Mouse (Mus musculus) 3T3-L1 (cell line): Measurements from ENCODE around the gene Alkbh3.

Experiments used
- DNase-seq: peaks from one replicate; pipeline ENCODE4 v3.0.0-alpha.2; 2015; ENCODE audit warnings: low read depth, low spot score

Gene Alkbh3

GRCm38 (mm10) chr2:94010335-94011291, at the start of gene Alkbh3:
Gene Alkbh3 (minus strand): TSS chr2:94010807.
- peak; percentile 96 for DNase-seq

DNA sequence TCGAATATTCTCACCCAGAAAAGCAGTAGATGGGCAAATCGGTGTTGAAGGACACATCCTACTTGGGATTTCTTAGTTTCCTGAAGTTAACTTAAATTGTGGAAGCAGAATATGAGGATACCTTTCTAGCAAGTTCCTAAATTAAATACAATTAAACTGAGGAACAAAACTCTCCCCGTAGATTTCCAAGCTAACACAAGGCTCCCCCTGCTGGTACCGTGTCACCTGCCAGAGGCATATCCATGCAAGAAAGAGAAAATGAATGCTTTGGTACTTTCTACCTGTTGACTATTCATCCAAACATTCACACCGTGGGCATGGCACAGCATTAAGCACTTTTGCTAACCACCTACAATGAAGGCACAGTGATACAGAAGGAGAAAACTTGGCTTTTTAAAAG, 48.9 kb upstream of the Alkbh3 start:
- DNase-seq, result peak; percentile 47

DNA sequence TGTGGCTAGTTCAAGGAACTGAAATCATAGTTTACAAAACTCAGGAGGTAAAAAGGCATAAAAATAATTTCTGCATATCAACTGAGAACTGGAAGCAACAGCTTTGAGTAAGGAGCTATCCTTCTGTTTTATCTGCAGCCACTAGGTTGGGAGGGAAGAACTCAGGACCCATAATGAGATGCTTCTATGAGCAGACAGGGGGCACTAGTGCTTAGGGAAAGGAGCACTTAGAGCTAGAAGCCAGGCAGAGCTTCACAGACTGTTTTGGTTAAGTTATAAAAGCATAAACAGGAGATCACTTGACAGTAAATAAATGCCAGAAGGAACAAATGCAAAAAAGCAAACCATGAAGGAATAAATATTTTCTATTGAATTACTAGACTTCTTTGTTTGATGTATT, 44.2 kb upstream of the Alkbh3 start:
- peak; percentile 80 for DNase-seq

GRCm38 (mm10) chr2:94051952-94052351, 41.3 kb upstream of the Alkbh3 start:
- DNase-seq, result peak; percentile 91

DNA sequence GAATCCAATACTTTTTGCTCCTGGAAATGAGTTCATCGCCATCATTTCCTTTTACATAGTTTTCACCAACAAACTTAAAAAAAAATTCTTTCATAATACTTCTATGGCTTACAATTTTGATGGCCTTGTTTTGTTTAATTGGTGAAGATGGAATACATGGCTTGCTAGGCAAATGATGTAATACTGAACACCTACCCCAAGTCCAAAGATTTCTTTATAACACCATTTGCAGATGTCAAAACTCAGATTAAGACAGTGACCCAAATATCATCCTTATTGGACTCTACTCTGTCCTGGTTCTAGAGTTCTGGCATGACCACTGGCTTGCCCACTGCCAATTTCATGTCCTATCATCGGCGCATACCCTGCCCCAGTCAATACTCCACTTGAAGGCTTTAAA, 40.3 kb upstream of the Alkbh3 start:
- no peak for DNase-seq

DNA sequence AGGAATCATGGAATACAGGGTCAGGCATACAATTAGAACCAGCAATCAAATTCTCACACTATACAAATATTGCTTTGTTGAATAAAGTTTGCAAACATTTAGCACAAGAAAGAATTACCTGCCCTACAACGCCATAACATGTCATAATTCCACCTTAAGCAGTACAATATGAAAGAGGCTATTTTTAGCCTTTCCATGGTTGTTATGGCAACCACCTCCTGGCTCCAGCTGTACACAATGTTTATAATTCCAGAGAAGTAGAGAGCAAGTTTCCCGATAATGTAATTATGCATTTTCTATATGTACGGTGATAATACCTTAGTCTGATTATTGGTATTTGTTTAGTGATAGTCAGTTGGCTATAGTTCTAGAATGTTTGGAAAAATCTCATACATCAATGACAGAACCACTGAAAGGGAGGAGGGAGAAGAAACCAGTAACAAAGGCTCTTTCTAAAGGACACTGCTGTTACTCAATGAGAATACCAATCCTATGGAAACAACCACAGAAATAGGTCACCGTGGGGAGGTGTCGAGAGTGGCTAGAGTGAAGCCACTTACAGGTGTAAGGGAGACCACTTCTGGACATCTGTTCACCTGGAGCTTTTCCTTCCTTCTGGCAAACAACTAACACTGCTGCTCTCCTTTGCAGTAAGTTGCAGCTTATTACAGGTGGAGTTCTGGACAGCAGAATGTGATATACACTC, 39.0 kb upstream of the Alkbh3 start:
- DNase-seq, result no peak

GRCm38 (mm10) chr2:94048733-94049470, 38.3 kb upstream of the Alkbh3 start:
- DNase-seq, result no peak

- DNase-seq, result no peak
Measured at GRCm38 (mm10) chr2:94048271-94048670, 37.7 kb upstream of the Alkbh3 start.

DNA sequence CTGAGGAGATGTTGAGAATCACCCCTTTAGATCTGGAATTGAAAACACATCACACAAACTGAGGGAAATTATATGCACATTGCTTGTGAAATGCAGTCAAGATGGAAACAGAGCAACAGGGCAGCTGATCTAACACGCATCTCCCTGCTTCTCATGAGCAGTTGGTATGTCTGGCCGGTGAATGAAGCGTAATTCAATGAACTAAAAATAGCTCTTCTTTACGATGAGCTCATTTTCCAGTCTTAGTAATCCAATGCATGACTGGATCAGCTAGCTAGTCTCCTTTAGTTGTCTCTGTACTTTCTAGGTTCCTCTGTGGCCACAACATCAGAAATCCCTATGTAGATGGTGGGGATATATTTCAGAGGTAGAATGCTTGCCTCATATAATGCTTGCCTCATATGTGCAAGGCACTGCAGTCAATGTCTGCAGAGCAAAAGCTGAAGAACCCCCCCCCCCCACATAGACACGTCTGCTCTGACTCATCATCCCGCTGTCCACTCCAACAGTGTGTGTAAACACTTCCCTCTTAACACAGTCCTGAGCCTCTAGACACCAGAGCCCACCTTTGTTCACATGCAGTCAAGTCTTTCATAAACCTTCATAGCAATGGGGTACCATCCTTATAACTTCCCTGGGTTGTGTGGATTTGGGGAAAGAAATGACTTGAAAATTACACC, 34.9 kb upstream of the Alkbh3 start:
- DNase-seq, result peak; percentile 58

GRCm38 (mm10) chr2:94044174-94044573, 33.6 kb upstream of the Alkbh3 start:
- no peak for DNase-seq

- no peak for DNase-seq
Measured at GRCm38 (mm10) chr2:94043662-94044061, 33.1 kb upstream of the Alkbh3 start.

- DNase-seq, result no peak
Measured at GRCm38 (mm10) chr2:94042461-94042860, 31.9 kb upstream of the Alkbh3 start.

- DNase-seq, result no peak
Measured at GRCm38 (mm10) chr2:94040391-94041125, 30.0 kb upstream of the Alkbh3 start.

- DNase-seq, result peak; percentile 82
Measured at GRCm38 (mm10) chr2:94035428-94036331, 25.1 kb upstream of the Alkbh3 start.

DNA sequence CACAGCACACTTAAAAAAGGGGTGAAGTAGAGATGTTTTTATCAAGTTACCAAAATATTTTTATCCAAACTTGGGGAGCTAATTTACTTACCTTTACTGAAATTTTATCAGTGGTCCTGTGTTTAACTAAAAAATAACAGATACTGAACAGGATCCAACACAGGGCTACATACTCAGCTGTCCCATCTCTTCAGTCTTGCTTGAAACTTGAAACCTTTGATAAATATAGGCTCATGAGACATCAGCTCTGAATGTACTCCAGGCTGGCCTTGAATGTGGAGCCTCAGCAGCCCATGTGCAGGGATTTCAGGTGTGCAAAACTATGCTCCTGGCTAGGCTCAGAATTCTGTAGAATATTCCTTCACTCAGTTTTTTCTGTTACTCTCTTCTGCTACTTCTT, 20.0 kb upstream of the Alkbh3 start:
- DNase-seq, result no peak

DNA sequence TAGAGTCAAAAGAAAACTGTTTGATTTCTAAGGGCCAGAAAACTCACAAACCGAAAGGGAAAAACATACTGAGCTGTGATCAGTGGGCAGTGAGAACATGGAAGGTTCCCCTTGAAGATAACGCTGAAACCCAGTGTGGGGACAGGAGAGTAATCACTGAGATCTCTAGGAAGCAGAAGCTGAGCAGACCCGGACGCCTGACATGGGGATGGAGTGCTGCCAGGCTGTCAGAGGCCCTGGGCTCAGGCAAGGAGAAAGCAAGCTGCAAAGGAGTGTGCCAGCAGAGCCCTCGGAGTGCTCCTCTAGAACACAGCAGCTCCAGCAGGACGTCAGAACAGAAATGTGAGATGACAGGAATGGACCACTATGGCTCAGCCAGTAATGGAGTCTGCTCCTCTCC, 14.0 kb upstream of the Alkbh3 start:
- no peak for DNase-seq

DNA sequence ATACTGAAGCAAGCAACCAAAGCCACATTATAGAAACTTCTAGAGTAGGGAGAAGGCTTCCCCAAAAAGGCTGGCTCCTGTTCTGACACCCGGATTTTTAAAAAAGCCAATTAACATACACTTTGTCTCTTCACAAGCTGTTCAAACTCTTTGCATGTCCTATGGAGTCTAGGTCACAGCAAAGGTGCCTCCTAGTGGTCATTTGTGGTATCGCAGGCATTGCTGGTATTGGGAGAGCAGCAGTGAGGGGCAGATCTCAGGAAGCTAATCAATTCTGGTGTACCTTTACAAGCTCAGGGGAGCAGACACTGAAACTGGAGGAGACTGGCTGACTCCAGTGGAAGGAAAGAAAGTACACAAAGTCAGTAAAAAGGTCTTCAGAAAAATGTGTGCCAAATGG, 8.3 kb downstream of the Alkbh3 start:
- peak; percentile 94 for DNase-seq

DNA sequence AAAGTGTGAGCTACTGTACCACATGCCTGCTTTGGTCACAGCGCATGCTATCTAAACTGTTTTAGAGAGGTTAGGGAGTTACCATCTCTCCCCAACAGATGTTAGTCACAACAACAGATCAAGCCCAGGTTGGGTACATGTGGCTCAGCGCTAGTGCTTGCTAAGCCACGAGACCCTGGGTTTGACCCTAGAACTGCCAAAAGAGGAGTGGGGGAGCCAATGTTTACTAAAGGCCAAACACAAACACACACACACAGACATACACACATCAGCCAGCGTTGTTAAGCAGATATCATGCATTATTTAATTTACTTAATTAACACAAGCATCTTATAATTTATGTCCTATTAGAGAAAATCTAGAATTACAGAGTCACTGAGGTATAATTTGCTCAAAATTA, 8.7 kb downstream of the Alkbh3 start:
- no peak for DNase-seq

DNA sequence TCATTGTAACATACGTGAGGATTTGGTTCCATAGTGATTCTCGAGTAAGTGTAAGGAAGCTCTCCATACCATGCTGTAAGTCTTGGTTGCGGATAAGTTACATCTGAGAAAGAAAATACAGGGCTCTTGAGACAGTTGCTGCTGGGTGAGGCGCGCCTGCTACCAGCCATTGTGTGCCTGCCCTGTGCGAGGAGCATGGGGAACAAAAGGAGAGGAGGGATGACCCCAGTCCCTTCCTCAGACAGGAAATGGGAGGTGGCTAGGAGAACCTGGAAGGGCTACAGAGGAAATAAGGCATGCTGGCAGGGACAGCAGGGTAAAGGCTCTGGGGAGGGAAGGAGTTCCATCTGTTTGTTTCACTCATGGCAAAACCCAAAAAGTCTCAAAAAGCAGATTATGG, 9.2 kb downstream of the Alkbh3 start:
- no peak for DNase-seq

- DNase-seq, result no peak
Measured at GRCm38 (mm10) chr2:93996254-93996653, 14.4 kb downstream of the Alkbh3 start, which contains the start of gene Gm27027. Gene Gm27027 (minus strand): TSS chr2:93996354.
